9 mouse cellular contexts compared by ENCODE assay signal in the genomic region with DNA sequence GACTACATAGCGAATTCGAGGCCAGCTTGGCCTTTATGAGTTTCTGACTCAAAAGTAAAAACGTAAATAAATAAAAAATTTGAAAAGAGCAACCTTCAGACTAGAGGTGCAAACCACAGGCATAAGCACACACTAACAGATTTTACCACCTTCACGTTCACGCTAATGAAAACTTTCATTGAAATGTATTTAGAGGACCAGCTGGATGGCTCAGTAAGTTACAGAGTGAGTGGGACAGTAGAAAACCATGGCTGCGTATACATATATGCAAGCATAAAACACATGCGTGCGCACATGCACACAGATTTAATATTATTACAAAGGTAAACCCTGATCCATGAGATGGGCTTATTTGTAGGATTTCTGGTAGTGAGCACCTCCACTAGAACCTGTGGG. TPM values are rescaled to one million over a fixed set of nuclear protein-coding genes. Genes with fewer than 3 reads are reported as not detected.
A peak's percentile ranks its signal among the peaks of the same experiment; 100 is the strongest.
DNase-seq lines count a peak whose midpoint lies in the region; TF ChIP-seq lines count a peak whose summit lies in the region.
"Had no signal": no experiment of that assay in that cellular context is flagged by ENCODE, and none has a peak within 500 bp of the region (broad histone marks: within the 10 kb centered on the region; RNA-seq: fewer than 3 reads in every experiment).

No protein-coding gene starts in this region.

- H3K4me3 ChIP-seq in heart, embryonic 10.5 days, result peak overlapping the region; percentile 94
- no peak overlapping the region for H3K4me3 ChIP-seq in ES-Bruce4 (ENCODE audit: low read depth, low read length)
- peak overlapping the region; percentile 90 for H3K4me3 ChIP-seq in hindbrain, embryonic 10.5 days
- H3K4me3 ChIP-seq in macrophage (ENCODE audit: inconsistent target), result no peak overlapping the region

- peaks cover 40% of the 10 kb centered on the region for H3K4me1 ChIP-seq in heart, embryonic 10.5 days
- no peaks in the 10 kb centered on the region for H3K4me1 ChIP-seq in ES-Bruce4 (ENCODE audit: control insufficient read depth, insufficient read depth, low read length)
- H3K4me1 ChIP-seq in hindbrain, embryonic 10.5 days (replicated peaks), result peaks cover 43% of the 10 kb centered on the region

- intact Hi-C loops in heart, postnatal 14 days (cut with DNase I), result loop anchor here (2.0 kb wide), 1 partner anchor 15 kb away; no protein-coding TSS in a partner anchor

- peak overlapping the region; percentile 99 for H3K27ac ChIP-seq in heart, embryonic 10.5 days
- H3K27ac ChIP-seq in ES-Bruce4 (ENCODE audit: insufficient read depth, low read length) (no peak overlapping the region), macrophage (peak overlapping the region; percentile 35)
- H3K27ac ChIP-seq in hindbrain, embryonic 10.5 days, result peak overlapping the region; percentile 65; the same call in 1 of the 2 replicates

- H3K27me3 ChIP-seq in heart, embryonic 10.5 days (ENCODE audit: insufficient read depth, poor library complexity, severe bottlenecking), result peaks cover 12% of the 10 kb centered on the region; the same call in 1 of the 2 replicates
- no peaks in the 10 kb centered on the region for H3K27me3 ChIP-seq in ES-Bruce4 (ENCODE audit: control insufficient read depth, insufficient read depth, low read length, poor library complexity, severe bottlenecking)
- peaks cover 10% of the 10 kb centered on the region for H3K27me3 ChIP-seq in hindbrain, embryonic 10.5 days (ENCODE audit: insufficient read depth, poor library complexity, severe bottlenecking)

- no peaks in the 10 kb centered on the region for H3K9me3 ChIP-seq in heart, embryonic 10.5 days
- no peaks in the 10 kb centered on the region for H3K9me3 ChIP-seq in ES-Bruce4 (replicated peaks; ENCODE audit: control insufficient read depth, insufficient read depth, low read length, poor library complexity, severe bottlenecking)
- no peaks in the 10 kb centered on the region for H3K9me3 ChIP-seq in hindbrain, embryonic 10.5 days

- WGBS in heart, embryonic 10.5 days, result 43% methylated on average over 8 of the region's 8 CpGs
- 47% methylated on average over 8 of the region's 8 CpGs for WGBS in hindbrain, embryonic 10.5 days
- WGBS in macrophage (ENCODE audit: missing documents), result 41% methylated on average over 8 of the region's 8 CpGs

- TF ChIP-seq EP300 in ES-Bruce4 (IDR thresholded peaks at IDR 0.05; ENCODE audit: insufficient read depth, low read depth, low read length), result no peak

- no peak for TF ChIP-seq CTCF in ES-Bruce4 (IDR thresholded peaks at IDR 0.05; ENCODE audit: low read depth, low read length)

- DNase-seq in heart, embryonic 10.5 days (ENCODE audit: low spot score), result no peak
- no peak for DNase-seq in heart, postnatal 14 days
- DNase-seq in hindbrain, embryonic 10.5 days (ENCODE audit: low spot score), result no peak
- no peak for DNase-seq in urinary bladder, adult 18-20 months (ENCODE audit: low spot score in 2 of 2)
- no peak for DNase-seq in layer of hippocampus, adult 9-10 months (ENCODE audit: low spot score)
- no peak for DNase-seq in ovary, postnatal 14 days (ENCODE audit: low spot score)

- no peak for TF ChIP-seq POLR2A in ES-Bruce4 (IDR thresholded peaks at IDR 0.05; ENCODE audit: insufficient read depth, low read length)

- H3K79me2 ChIP-seq in macrophage (ENCODE audit: inconsistent target), result peaks cover 46% of the 10 kb centered on the region

- H3K9ac ChIP-seq in ES-Bruce4 (ENCODE audit: low read depth, poor library complexity, severe bottlenecking), result peak overlapping the region; percentile 40

- H3K36me3 ChIP-seq in heart, embryonic 10.5 days, result peaks cover 37% of the 10 kb centered on the region
- peaks cover 41% of the 10 kb centered on the region for H3K36me3 ChIP-seq in ES-Bruce4 (ENCODE audit: control insufficient read depth, insufficient read depth, low read length, poor library complexity, severe bottlenecking)
- H3K36me3 ChIP-seq in hindbrain, embryonic 10.5 days, result peaks cover 37% of the 10 kb centered on the region
- peaks cover 29% of the 10 kb centered on the region for H3K36me3 ChIP-seq in macrophage (ENCODE audit: inconsistent target)

RNA-seq across cellular contexts. Expression of a gene that starts 0.4 kb away (rescaled TPM):
- polyA plus RNA-seq in heart, embryonic 10.5 days (2016; fragmentation: Nextera tagmentation; extraction: Ambion mirVana), result 517 and 596 TPM in 2 replicates
- total RNA-seq in heart, postnatal 14 days (2021), result 100 to 1,000 TPM; 289 to 327 TPM
- polyA plus RNA-seq in ES-Bruce4 (2011; ENCODE audit: insufficient read depth, insufficient read length, low read depth, missing spikeins) (2,316 and 2,405 TPM in 2 replicates), macrophage (2018) (269 to 859 TPM (median 797 TPM) in 3 replicates)
- 680 and 779 TPM in 2 replicates for polyA plus RNA-seq in hindbrain, embryonic 10.5 days (2016; fragmentation: Nextera tagmentation; extraction: Ambion mirVana)
- total RNA-seq in macrophage (2018; cell fraction: chromatin; rRNA removed), result 100 to 1,000 TPM in 1 of 26 experiments, 10 to 100 TPM in 25; 26.2 to 122 (median 50.9) TPM
- total RNA-seq in macrophage (2018; cell fraction: cytosol; rRNA removed), result 100 to 1,000 TPM; 181 to 369 (median 243) TPM
- total RNA-seq in macrophage (2018; cell fraction: nucleus; rRNA removed), result 100 to 1,000 TPM in 5 of 26 experiments, 10 to 100 TPM in 21; 59.6 to 128 (median 84.4) TPM

RNA-seq across cellular contexts. Expression of a gene that starts 18.1 kb away (rescaled TPM):
- polyA plus RNA-seq in heart, embryonic 10.5 days (2016; fragmentation: Nextera tagmentation; extraction: Ambion mirVana), result 0.52 and 1.1 TPM in 2 replicates
- total RNA-seq in heart, postnatal 14 days (2021), result under 1 TPM; 0.15 to 0.29 TPM
- polyA plus RNA-seq in ES-Bruce4 (2011; ENCODE audit: insufficient read depth, insufficient read length, low read depth, missing spikeins) (not detected in 2 replicates), macrophage (2018) (0.26 to 0.35 TPM in 2 of 3 replicates, not detected in the other)
- 5.9 and 24.4 TPM in 2 replicates for polyA plus RNA-seq in hindbrain, embryonic 10.5 days (2016; fragmentation: Nextera tagmentation; extraction: Ambion mirVana)
- total RNA-seq in macrophage (2018; cell fraction: chromatin; rRNA removed), result 1 to 10 TPM in 6 of 26 experiments, under 1 TPM in 2, not detected in 18; 0.70 to 2.4 (median 1.6) TPM
- total RNA-seq in macrophage (2018; cell fraction: cytosol; rRNA removed), result 1 to 10 TPM in 1 of 26 experiments, under 1 TPM in 25; 0.11 to 1.1 (median 0.31) TPM
- total RNA-seq in macrophage (2018; cell fraction: nucleus; rRNA removed), result 1 to 10 TPM in 5 of 26 experiments, under 1 TPM in 6, not detected in 15; 0.31 to 1.5 (median 0.89) TPM
- polyA plus RNA-seq: C2C12 had no signal

RNA-seq across cellular contexts. Expression of a gene that starts 51.3 kb away (rescaled TPM):
- polyA plus RNA-seq in heart, embryonic 10.5 days (2016; fragmentation: Nextera tagmentation; extraction: Ambion mirVana), result 13.1 and 17.9 TPM in 2 replicates
- total RNA-seq in heart, postnatal 14 days (2021), result 10 to 100 TPM; 23.3 to 24.3 TPM
- 28.9 and 31.7 TPM in 2 replicates for polyA plus RNA-seq in ES-Bruce4 (2011; ENCODE audit: insufficient read depth, insufficient read length, low read depth, missing spikeins)
- polyA plus RNA-seq in hindbrain, embryonic 10.5 days (2016; fragmentation: Nextera tagmentation; extraction: Ambion mirVana), result 14.6 and 15.0 TPM in 2 replicates
- total RNA-seq in macrophage (2018; cell fraction: chromatin; rRNA removed), result 100 to 1,000 TPM in 19 of 26 experiments, 10 to 100 TPM in 6, 1 to 10 TPM in 1; 9.2 to 300 (median 218) TPM
- 100 to 1,000 TPM in 8 of 26 experiments, 10 to 100 TPM in 18; 54.2 to 130 (median 88.0) TPM for total RNA-seq in macrophage (2018; cell fraction: cytosol; rRNA removed)
- 100 to 1,000 TPM in 17 of 26 experiments, 10 to 100 TPM in 9; 25.9 to 208 (median 130) TPM for total RNA-seq in macrophage (2018; cell fraction: nucleus; rRNA removed)
- polyA plus RNA-seq in macrophage (2018), result 65.3 to 97.8 TPM (median 73.5 TPM) in 3 replicates

Comparison
In these comparisons a context has a peak if more than half of its experiments do, and no peak if none do; other contexts are left out.
1. H3K4me3 ChIP-seq: peak in heart, embryonic 10.5 days (single experiment) and hindbrain, embryonic 10.5 days (single experiment); none in ES-Bruce4 (single experiment) and macrophage (single experiment).